9 mouse cellular contexts compared by ENCODE assay signal in genomic region chr11:29245988-29246387, GRCm38 (mm10). TPM values are rescaled to one million over a fixed set of nuclear protein-coding genes. Genes with fewer than 3 reads are reported as not detected.
A peak's percentile ranks its signal among the peaks of the same experiment; 100 is the strongest.
DNase-seq lines count a peak whose midpoint lies in the region; ATAC-seq and TF ChIP-seq lines count a peak whose summit lies in the region.
"Had no signal": no experiment of that assay in that cellular context is flagged by ENCODE, and none has a peak within 500 bp of the region (broad histone marks: within the 10 kb centered on the region; RNA-seq: fewer than 3 reads in every experiment).

No protein-coding gene starts in this region.

- H3K27me3 ChIP-seq in C2C12 (ENCODE audit: control insufficient read depth, insufficient read depth, insufficient read length) = no peaks in the 10 kb centered on the region
- no peaks in the 10 kb centered on the region for H3K27me3 ChIP-seq in forebrain, embryonic 16.5 days (replicated peaks; ENCODE audit: control insufficient read depth, insufficient read depth, low read length)
- H3K27me3 ChIP-seq in liver, postnatal 0 days (ENCODE audit: insufficient read depth, low read length) = no peaks in the 10 kb centered on the region

- no peak for TF ChIP-seq EP300 in liver, postnatal 0 days (IDR thresholded peaks at IDR 0.05; ENCODE audit: low read depth)

- H3K9ac ChIP-seq in forebrain, embryonic 16.5 days (replicated peaks; ENCODE audit: low read depth, low read length) = no peak overlapping the region; the same call in 1 of the 2 replicates
- H3K9ac ChIP-seq in liver, postnatal 0 days (replicated peaks) = peak overlapping the region; percentile 78; the same call in 1 of the 2 replicates

- H3K79me3 ChIP-seq in C2C12 (ENCODE audit: low read depth) = peaks cover 5% of the 10 kb centered on the region

- H3K36me3 ChIP-seq in C2C12 (ENCODE audit: control insufficient read depth, insufficient read depth) = peaks cover 18% of the 10 kb centered on the region
- H3K36me3 ChIP-seq in forebrain, embryonic 16.5 days (ENCODE audit: control insufficient read depth, insufficient read depth) = peaks cover 6% of the 10 kb centered on the region; the same call in 1 of the 2 replicates
- H3K36me3 ChIP-seq in liver, postnatal 0 days (replicated peaks; ENCODE audit: insufficient read depth, low read length) = peaks cover 8% of the 10 kb centered on the region; the same call in 1 of the 2 replicates

- H3K9me3 ChIP-seq in forebrain, embryonic 16.5 days (ENCODE audit: control insufficient read depth, low read length) = no peaks in the 10 kb centered on the region
- H3K9me3 ChIP-seq in liver, postnatal 0 days (ENCODE audit: low read length) = no peaks in the 10 kb centered on the region

- TF ChIP-seq CTCF in C2C12 (IDR thresholded peaks at IDR 0.05; ENCODE audit: control insufficient read depth, insufficient read depth, insufficient read length) = no peak
- no peak for TF ChIP-seq CTCF in liver, postnatal 0 days (IDR thresholded peaks at IDR 0.05; ENCODE audit: low read depth)

- 52% methylated on average over 4 of the region's 4 CpGs for WGBS in forebrain, embryonic 16.5 days
- WGBS in liver, postnatal 0 days (ENCODE audit: insufficient replicate concordance) = 68% methylated on average over 4 of the region's 4 CpGs

- peaks cover 17% of the 10 kb centered on the region for H3K4me1 ChIP-seq in forebrain, embryonic 16.5 days (replicated peaks; ENCODE audit: control insufficient read depth, insufficient read depth, low read length)
- peaks cover 8% of the 10 kb centered on the region; the same call in 1 of the 2 replicates for H3K4me1 ChIP-seq in liver, postnatal 0 days (ENCODE audit: insufficient read depth)

- ATAC-seq in forebrain, embryonic 16.5 days = no peak
- no peak for ATAC-seq in liver, postnatal 0 days

- H3K79me2 ChIP-seq in C2C12 (ENCODE audit: control insufficient read depth, insufficient read depth) = peaks cover 18% of the 10 kb centered on the region

- peak; percentile 36 for DNase-seq in heart, adult 11 months
- no peak for DNase-seq in heart, postnatal 10 days
- DNase-seq in liver, postnatal 0 days = no peak
- DNase-seq in cerebellum, adult 9-11 months = no peak
- DNase-seq in urinary bladder, postnatal 10 days (ENCODE audit: low spot score) = no peak
- no peak for DNase-seq in retina, embryonic 14.5 days (ENCODE audit: low spot score)
- DNase-seq: thymus, postnatal 4 days had no signal

- H3K4me3 ChIP-seq in C2C12 (ENCODE audit: insufficient read depth, poor library complexity, severe bottlenecking) = peak overlapping the region; percentile 68
- peak overlapping the region; percentile 74 for H3K4me3 ChIP-seq in forebrain, embryonic 16.5 days (replicated peaks; ENCODE audit: low read length)
- peak overlapping the region; percentile 96; the same call in 1 of the 2 replicates for H3K4me3 ChIP-seq in liver, postnatal 0 days (ENCODE audit: low read depth, low read length)

- intact Hi-C loops in heart, postnatal 10 days (cut with DNase I) = loop anchor here (5.0 to 10.0 kb wide), 2 partner anchors 131 to 449 kb away; partner anchors contain the start of gene Rtn4

- no peak overlapping the region for H3K27ac ChIP-seq in forebrain, embryonic 16.5 days (ENCODE audit: low read length)
- no peak overlapping the region for H3K27ac ChIP-seq in liver, postnatal 0 days (ENCODE audit: low read depth)

- H3ac ChIP-seq in C2C12 (ENCODE audit: control insufficient read depth, insufficient read length, low read depth) = no peak overlapping the region

- H3K4me2 ChIP-seq in forebrain, embryonic 16.5 days (ENCODE audit: low read length) = peak overlapping the region; percentile 58
- peak overlapping the region; percentile 94 for H3K4me2 ChIP-seq in liver, postnatal 0 days (ENCODE audit: low read depth, low read length)

TF ChIP-seq in C2C12, 6 proteins besides CTCF, POLR2A, EP300 and RAD21:
- TF ChIP-seq USF1 (IDR thresholded peaks at IDR 0.05; ENCODE audit: low read depth) = no peak
- no peak for TF ChIP-seq FOSL1 (IDR thresholded peaks at IDR 0.05; ENCODE audit: insufficient read depth, low read length, poor library complexity, severe bottlenecking)
- TF ChIP-seq MYOD1 (IDR thresholded peaks at IDR 0.05; ENCODE audit: control insufficient read depth, insufficient read length, low read depth) = no peak
- TF ChIP-seq MYOG (IDR thresholded peaks at IDR 0.05; ENCODE audit: control insufficient read depth, extremely low read depth, insufficient read length) = no peak
- TF ChIP-seq MAX (IDR thresholded peaks at IDR 0.05) = no peak
- no peak for TF ChIP-seq CEBPB (IDR thresholded peaks at IDR 0.05; ENCODE audit: low read depth)

RNA-seq across cellular contexts. Expression of gene Cfap36, which starts 1.2 kb away (rescaled TPM):
- total RNA-seq in heart, postnatal 10 days (2021) = 10 to 100 TPM; 20.7 to 20.8 TPM
- 14.5 TPM for polyA plus RNA-seq in C2C12 (2012; fragmentation: generic; extraction: Trizol)
- 93.3 and 111 TPM in 2 replicates for polyA plus RNA-seq in forebrain, embryonic 16.5 days (2015; fragmentation: Nextera tagmentation; extraction: Ambion mirVana)
- 12.7 and 14.9 TPM in 2 replicates for polyA plus RNA-seq in liver, postnatal 0 days (2015; fragmentation: Nextera tagmentation; extraction: Ambion mirVana)
